Mouse (Mus musculus): ENCODE data around the gene Gtpbp3. TPM values are rescaled to one million over a fixed set of nuclear protein-coding genes. Genes with fewer than 3 reads are reported as not detected.

Gtpbp3 gene
- total RNA-seq (2015) (5.9 TPM in 2 replicates), total RNA-seq (2017) (23.4 and 26.5 TPM in 2 replicates)

- ATAC-seq (replicated peaks; ENCODE audit: poor library complexity): peak; percentile 45
Observed at GRCm38 (mm10) chr8:71487691-71488445, at the start of gene Gtpbp3. Gene Gtpbp3, plus strand, starts transcription at chr8:71488103.

DNA sequence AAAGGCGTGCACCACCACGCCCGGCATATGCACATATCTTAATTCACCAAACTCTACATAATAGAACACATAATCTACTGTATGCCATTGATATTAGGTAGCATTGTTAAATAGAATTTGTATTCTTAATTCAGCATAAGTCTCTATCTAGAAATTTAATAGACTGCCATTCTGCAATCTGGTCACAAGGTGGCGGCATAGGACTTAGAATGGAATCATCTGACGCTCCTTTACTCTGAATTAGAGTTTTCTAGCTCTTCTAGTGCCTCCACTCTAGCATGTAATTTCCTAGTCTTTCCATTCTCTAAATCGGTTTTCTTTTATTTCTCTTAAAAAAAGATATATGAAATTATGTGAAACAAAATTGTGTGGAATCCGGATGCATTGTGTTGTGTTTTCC is 46.5 kb upstream of the Gtpbp3 start:
- ATAC-seq (replicated peaks; ENCODE audit: poor library complexity): peak; percentile 96

DNA sequence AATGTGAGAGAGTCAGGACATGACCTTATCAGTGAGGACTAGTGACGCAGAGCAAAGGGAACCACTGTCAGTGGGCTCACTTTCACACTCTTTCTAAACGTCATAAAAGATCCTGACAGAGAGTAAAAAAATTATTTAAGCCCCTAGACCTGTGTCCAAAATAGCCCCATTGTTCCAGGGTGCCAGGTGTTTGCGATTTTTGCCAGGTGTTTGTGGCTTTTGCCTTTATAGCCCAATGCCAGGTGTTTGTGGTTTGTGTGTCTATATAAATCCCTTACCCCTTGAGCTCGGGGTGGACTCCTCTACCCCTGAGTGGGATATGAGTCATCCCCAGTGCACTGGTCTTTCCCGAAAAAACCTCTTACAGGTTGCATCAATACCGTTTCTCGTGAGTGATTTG is 42.8 kb upstream of the Gtpbp3 start:
- ATAC-seq (replicated peaks; ENCODE audit: poor library complexity): no peak

GRCm38 (mm10) chr8:71451337-71451736 is 36.6 kb upstream of the Gtpbp3 start:
- no peak for ATAC-seq (replicated peaks; ENCODE audit: poor library complexity)

DNA sequence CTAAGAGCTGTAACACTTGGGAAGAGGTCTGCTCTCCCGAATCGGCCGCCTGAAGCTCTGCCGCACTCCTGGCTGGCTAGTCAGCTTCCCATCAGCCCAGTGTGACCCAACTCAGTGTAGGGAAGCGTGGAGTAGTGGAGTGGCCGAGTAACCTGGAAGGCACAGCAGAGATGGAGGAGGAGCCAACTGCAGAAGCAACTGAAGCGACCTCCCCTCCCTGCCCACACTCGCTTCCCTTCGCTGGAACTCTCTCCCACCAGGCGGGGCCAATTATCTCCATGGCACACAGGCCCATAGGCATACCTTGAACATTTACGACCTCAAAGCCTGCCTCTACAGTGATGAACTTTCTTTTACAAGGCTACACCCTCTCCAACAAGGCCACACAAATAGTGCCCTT is 36.1 kb upstream of the Gtpbp3 start:
- no peak for ATAC-seq (replicated peaks; ENCODE audit: poor library complexity)

DNA sequence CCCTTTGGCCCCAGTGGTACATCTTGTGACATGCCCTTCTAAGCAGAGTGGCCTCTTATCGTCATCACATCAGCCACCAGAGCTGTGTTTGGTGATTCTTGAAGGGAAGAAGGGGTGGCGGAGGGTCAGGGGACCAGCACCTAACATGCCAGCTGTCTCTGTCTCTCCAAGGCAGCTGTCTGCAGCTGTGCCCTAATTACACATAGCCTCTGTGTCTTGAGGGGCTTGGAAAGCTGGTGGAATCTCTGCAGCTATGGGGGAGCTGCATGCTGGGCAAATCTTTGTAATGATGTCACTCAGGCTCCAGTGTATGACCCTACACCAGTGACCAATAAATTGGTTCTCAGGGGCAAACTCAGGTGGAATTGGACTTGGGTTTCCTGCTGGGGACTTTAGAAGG is 35.2 kb upstream of the Gtpbp3 start:
- ATAC-seq (replicated peaks; ENCODE audit: poor library complexity): no peak

- no peak for ATAC-seq (replicated peaks; ENCODE audit: poor library complexity)
Observed at GRCm38 (mm10) chr8:71454668-71455067, 33.2 kb upstream of the Gtpbp3 start.

DNA sequence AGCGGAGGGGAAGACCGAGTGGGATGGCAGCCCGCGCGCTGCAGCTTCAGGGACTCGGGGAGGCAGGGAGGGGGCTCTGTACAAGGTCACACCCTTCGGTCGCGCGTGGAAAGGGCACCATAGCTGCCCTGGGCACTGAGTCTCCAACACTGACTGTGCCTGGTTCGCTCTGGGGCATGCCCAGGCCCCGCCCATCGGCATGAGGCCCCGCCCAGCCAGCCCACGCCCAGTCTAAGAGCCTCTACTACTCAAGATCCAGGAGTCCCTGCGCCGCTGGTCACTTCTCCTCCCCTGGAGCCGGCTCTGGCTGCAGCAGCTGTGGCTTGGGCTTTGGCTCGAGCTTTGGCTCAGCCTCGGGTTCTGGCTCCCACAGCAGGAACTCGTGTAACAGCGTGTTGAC is 31.0 kb upstream of the Gtpbp3 start:
- peak; percentile 68 for ATAC-seq (replicated peaks; ENCODE audit: poor library complexity)

DNA sequence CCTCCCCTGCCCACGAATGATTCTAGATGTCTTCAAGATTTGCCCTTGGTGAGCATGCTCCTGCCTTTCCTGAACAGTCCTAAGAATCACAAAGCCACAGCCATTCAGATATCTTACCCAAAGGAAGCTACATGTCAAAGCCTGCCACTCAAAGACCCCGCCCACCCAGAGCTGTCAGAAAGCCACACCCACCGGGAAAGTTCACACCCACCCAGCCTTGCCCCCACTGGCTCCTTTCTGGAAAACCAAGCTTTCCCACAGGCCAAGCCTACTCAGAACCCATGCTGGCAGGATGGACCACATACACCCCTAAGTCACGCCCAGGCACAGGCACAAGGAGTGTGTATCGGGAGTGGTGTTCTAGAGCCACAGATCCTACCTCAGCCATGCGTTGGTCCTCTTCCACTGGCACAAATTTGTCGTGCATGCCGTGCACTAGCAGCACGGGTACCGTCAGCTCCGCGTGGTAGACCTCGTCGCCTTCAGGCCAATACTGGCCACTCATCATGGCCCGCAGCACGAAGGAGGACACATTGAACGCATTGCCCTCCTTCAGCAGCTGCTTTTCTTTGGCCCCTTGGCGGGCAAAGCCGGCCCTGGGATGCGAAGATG is 30.1 kb upstream of the Gtpbp3 start:
- ATAC-seq (replicated peaks; ENCODE audit: poor library complexity): no peak

DNA sequence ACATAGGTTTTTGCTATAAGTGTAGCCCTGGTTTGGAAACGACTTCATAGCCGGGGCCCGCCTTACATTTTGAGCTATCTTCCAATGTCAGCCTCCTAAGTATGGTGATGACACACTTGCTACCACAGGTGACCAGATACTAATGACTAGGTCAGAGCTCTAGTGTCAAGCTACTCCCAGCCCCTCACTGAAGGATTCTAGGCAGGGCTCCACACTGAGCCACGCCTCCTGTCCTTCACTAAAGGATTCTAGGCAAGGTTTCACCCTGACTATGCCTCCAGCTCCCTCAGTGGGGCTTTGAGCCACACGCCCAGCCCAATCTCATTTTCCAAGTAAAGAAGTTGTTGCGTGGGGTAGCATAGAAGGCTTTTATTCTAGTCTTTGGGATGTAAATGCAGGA is 27.2 kb upstream of the Gtpbp3 start:
- ATAC-seq (replicated peaks; ENCODE audit: poor library complexity): no peak

- ATAC-seq (replicated peaks; ENCODE audit: poor library complexity): no peak
Observed at GRCm38 (mm10) chr8:71461152-71461840, 26.6 kb upstream of the Gtpbp3 start.

DNA sequence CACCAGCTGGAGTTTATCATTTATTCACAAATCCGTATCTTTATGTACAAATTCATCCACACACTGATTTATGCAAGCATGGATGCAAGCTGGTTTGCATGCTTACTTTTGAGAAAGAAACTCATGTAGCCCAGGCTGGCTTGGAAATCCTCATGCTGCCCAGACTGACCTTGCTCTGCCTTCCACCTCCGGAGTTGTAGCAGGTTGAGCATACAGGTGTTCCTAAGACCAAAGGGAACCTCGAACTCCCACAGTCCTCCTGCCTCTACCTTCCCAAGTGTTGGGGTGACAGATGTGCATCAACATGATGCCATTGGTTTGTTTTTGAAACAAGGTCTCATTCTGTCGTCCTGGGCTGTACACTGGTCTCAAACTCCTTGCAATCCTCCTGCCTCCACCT is 25.7 kb upstream of the Gtpbp3 start:
- ATAC-seq (replicated peaks; ENCODE audit: poor library complexity): no peak

GRCm38 (mm10) chr8:71462786-71463185 is 25.1 kb upstream of the Gtpbp3 start:
- ATAC-seq (replicated peaks; ENCODE audit: poor library complexity): no peak

DNA sequence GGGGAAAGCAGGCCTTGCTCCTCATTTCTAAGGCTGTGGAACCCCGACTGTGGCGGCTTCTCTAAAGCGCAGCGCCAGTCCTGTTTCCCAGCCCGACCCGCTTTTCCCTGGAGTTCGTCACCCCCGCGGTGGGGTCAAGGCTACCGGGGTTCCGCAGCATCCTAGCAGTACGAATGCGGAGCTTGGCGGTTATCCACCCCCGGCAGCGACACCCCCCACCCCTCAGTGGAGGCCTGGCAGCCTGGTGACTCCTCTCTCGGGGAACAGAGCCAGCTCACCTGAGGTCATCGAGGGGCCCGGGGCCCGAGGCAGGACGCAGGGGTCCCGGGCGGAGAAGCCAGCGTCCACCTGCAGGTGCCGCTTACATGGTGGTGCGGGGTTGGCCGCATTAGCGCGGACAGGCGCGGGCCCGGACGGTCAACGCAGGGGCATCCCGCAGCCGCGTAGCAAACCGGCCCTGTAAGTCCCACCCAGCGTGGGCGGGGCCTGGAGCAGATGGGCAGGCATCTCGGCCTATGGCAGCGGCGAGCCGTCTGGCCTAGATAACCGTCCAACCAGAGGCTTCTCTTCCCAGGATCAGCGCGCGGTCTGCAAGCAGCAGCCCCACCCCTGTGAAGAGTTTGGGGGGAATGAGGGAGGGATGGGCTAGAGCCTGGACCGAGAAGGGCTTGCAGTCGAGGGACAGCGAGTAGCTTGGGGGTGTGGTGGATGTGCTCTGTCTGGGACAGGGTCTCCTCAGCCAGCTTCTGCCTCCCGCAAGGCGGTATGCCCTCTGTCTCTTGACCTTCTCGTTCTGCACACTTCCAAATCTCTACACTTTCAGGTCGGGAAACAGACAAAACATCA is 24.5 kb upstream of the Gtpbp3 start, which contains the start of gene Abhd8:
TSS of gene Abhd8 (minus strand) at position 468 of the 846 bp plus-strand sequence.
- peak; percentile 70 for ATAC-seq (replicated peaks; ENCODE audit: poor library complexity)

- ATAC-seq (replicated peaks; ENCODE audit: poor library complexity): peak; percentile 74
Observed at GRCm38 (mm10) chr8:71464513-71465500, 23.1 kb upstream of the Gtpbp3 start, which contains the start of gene Mrpl34. Gene Mrpl34, plus strand, starts transcription at chr8:71464959.

DNA sequence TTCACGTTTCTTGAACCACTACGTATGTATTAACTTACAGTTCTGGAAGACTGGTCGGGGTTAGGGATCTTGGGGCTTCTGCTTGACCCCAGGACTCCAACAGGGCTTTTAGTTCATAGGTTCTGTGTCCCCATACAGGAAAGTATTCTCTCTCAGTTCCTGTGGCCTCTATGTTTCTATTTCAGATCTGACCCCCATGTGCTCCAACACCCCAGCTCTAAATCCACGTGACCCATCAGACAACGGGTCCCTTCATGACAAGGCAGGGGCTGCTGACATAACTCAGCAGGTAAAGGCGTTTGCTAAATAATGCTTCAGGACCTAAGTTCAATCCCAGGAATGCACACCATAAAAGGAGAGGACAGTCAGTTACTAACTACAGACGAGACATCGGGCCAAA is 22.2 kb upstream of the Gtpbp3 start:
- no peak for ATAC-seq (replicated peaks; ENCODE audit: poor library complexity)

- no peak for ATAC-seq (replicated peaks; ENCODE audit: poor library complexity)
Observed at GRCm38 (mm10) chr8:71466198-71466597, 21.7 kb upstream of the Gtpbp3 start.

DNA sequence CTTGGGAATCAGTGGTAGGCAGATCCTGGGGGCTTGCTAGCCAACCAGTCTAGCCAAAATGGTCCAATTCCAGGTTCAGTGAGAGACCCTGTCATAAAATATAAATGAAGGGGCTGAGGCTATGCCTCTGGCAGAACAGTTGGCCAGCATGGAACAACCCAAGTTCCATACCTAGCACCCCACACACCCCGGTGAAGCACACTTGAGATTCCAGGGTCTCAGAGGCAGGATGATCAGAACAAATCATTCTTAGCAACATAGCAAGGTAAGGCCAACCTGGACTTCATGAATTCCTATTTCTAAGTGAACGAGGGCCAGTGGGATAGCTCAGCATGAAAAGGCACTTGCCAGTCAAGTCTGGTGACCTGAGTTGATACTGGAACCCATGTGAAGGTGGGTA is 20.7 kb upstream of the Gtpbp3 start:
- no peak for ATAC-seq (replicated peaks; ENCODE audit: poor library complexity)

DNA sequence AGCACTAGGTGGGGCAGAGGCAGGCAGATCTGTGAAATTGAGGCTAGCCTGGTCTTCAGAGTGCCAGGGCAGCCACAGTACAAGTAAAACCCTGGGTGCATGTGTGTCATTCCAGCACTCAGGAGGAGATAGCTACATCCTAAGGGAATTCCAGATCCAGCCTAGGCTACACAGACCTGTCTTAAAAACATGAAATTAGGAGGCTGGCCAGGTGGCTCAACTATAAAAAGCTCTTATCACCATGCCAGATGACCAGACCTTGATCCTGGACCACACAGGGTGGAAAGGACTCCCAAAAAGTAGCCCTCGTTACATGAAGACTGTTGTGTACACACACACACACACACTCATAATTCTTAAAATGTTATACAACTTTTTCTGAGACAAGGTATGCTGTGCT is 19.9 kb upstream of the Gtpbp3 start:
- no peak for ATAC-seq (replicated peaks; ENCODE audit: poor library complexity)

- peak; percentile 73 for ATAC-seq (replicated peaks; ENCODE audit: poor library complexity)
Observed at GRCm38 (mm10) chr8:71468916-71469315, 19.0 kb upstream of the Gtpbp3 start, which contains the start of gene Dda1. Gene Dda1, plus strand, starts transcription at chr8:71469199.

Measured in megakaryocyte progenitor cell, adult 5-6 weeks (primary cell).